Mouse (Mus musculus) ES-E14 (cell line): ENCODE results near the gene Pnma1.

Source experiments
- CHD2 ChIP-seq: IDR thresholded peaks from 2 replicates; pipeline ENCODE4 v1.6.1; 2014; ENCODE audit warnings: mild to moderate bottlenecking, low read depth, low read length, inconsistent platforms
- HCFC1 ChIP-seq: IDR thresholded peaks from 2 replicates; pipeline ENCODE4 v1.6.1; 2012; ENCODE audit warnings: low read length, inconsistent platforms, borderline replicate concordance; ENCODE audit not compliant: insufficient read depth
- MAFK ChIP-seq: IDR thresholded peaks from 2 replicates; pipeline ENCODE4 v1.6.1; 2014; ENCODE audit warnings: mild to moderate bottlenecking, low read depth, low read length, inconsistent platforms; ENCODE audit not compliant: insufficient read depth
- ZC3H11A ChIP-seq: IDR thresholded peaks from 2 replicates; pipeline ENCODE4 v1.6.1; 2012; ENCODE audit warnings: low read depth, mild to moderate bottlenecking, inconsistent platforms, low read length, borderline replicate concordance
- ZNF384 ChIP-seq: IDR thresholded peaks from 2 replicates; pipeline ENCODE4 v1.6.1; 2012; ENCODE audit warnings: low read depth, low read length, inconsistent platforms

DNA sequence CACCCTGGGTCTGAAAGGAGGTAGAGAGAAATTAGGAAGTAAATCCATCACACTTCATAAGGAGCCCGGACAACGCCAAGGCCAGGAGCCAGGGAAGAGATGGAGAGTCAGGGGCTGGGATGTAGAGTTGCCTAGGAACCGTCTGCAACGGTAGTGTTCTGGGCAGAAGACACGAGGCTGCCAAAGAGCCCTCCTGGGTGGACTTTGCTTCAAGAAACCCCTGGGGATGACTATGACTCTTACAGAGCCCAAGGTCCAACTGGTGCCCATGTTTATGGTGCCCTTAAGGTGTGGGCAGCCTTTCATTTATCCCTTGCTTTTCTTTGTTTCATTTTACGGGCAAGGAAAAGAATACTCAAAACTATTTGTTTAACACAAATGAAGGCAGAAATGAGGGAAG is 33.7 kb upstream of the Pnma1 start:
- no peak for TF ChIP-seq MAFK
- TF ChIP-seq CHD2: no peak
- no peak for TF ChIP-seq ZC3H11A
- TF ChIP-seq HCFC1: no peak
- TF ChIP-seq ZNF384: no peak
